Mouse (Mus musculus): ENCODE measurements around the gene Arl4c.

DNA sequence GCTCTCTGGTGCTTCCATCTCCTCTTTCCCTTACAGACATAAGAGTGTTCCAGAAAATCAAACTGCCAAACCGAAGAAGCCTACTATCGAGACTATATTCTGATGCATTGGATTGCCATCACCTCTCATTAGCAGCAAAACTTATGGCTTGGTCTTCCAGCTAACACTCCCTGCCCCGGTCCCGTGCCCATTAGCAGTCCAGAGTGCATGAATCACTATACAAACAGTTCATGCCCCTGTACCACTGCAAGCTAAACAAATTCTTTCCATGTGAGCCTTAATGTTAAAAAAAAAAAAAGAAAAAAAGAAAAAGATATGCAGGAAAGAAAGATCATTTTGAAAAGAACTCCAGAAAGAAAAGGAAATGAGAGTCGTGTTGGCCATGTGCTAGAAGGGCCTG, 39.3 kb downstream of the Arl4c start:
- TF ChIP-seq CTCF (IDR thresholded peaks at IDR 0.05; ENCODE audit: low read depth, low read length) (no peak), GATA1 (IDR thresholded peaks at IDR 0.05; ENCODE audit: borderline replicate concordance, low read length) (no peak), POLR2AphosphoS5 (IDR thresholded peaks at IDR 0.05; ENCODE audit: insufficient replicate concordance, low read depth, low read length) (no peak), TAL1 (conservative IDR thresholded peaks at IDR 0.05; ENCODE audit: low read depth, low read length) (no peak), GATA2 (IDR thresholded peaks at IDR 0.05; ENCODE audit: borderline replicate concordance, low read depth, low read length) (no peak)

Measured in G1E (cell line).